Mouse (Mus musculus): Measurements from ENCODE around the gene Slc25a33. TPM values are rescaled to one million over a fixed set of nuclear protein-coding genes. Genes with fewer than 3 reads are reported as not detected.

Gene Slc25a33
- polyA plus RNA-seq, 1 experiment from 2014 or later = 21.8 TPM

- Histone ChIP-seq H3K4me1 (peaks cover 9% of the 10 kb centered on the region), H3K27me3 (0 out of 2 replicates have a peak, but pooled peaks cover 3% of the 10 kb centered on the region), H3K9ac (replicated peaks) (no peak overlapping the region), H3K9me3 (no peaks in the 10 kb centered on the region), H3K27ac (replicated peaks) (no peak overlapping the region), H3K36me3 (no peaks in the 10 kb centered on the region), H3K4me2 (replicated peaks) (no peak overlapping the region), H3K4me3 (no peak overlapping the region)
- WGBS = 65% methylated on average over 4 of the region's 4 CpGs
- no peak for ATAC-seq (replicated peaks)
Measured at GRCm38 (mm10) chr4:149699953-149700352, 74.1 kb downstream of the Slc25a33 start.

DNA sequence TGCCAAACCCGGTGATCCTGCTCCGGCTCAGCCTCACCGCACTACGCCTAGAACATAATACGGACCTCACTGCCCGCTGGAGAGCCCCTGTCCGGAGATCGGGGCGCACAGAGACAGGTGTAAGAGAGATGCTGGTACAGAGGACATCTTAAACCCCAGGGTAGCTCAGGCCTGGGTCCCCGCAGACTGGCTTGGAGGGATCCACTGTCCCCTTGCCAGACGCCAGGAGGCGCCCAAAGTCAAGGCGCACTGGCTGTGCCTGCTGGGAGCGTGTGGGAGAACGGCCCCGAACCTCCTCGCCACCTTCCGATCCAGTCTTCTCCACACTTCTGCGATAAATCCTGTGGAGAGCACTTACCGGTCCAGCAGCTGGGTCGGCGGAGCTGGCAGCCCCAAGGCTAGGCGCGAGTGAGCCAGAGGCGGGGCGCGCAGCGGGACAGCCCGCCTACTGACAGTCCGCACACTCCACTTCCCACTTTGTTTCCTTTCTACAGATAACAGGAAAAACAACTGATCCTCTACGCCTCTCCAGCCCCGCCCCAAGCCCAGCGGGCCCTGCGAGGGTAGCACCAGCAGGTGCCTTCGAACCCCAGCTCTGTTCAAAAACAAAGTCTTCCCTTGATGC lies 75.8 kb downstream of the Slc25a33 start:
- H3K9me3 ChIP-seq = no peaks in the 10 kb centered on the region
- 0 out of 2 replicates have a peak, but pooled peaks cover 3% of the 10 kb centered on the region for H3K27me3 ChIP-seq
- peak overlapping the region; percentile 57 for H3K9ac ChIP-seq (replicated peaks)
- peak overlapping the region; percentile 87 for H3K4me2 ChIP-seq (replicated peaks)
- no peak overlapping the region for H3K27ac ChIP-seq (replicated peaks)
- WGBS = 1% methylated on average over 35 of the region's 35 CpGs
- H3K4me3 ChIP-seq = peak overlapping the region; percentile 48
- H3K4me1 ChIP-seq = peaks cover 9% of the 10 kb centered on the region
- peak; percentile 67; the same call in 1 of the 2 replicates for ATAC-seq (replicated peaks)
- H3K36me3 ChIP-seq = no peaks in the 10 kb centered on the region

GRCm38 (mm10) chr4:149697506-149698196 lies 76.4 kb downstream of the Slc25a33 start:
- peak; percentile 46; the same call in 1 of the 2 replicates for ATAC-seq (replicated peaks)
- Histone ChIP-seq H3K27me3 (0 out of 2 replicates have a peak, but pooled peaks cover 3% of the 10 kb centered on the region), H3K4me1 (peaks cover 9% of the 10 kb centered on the region), H3K27ac (replicated peaks) (no peak overlapping the region), H3K4me2 (replicated peaks) (peak overlapping the region; percentile 87), H3K9ac (replicated peaks) (peak overlapping the region; percentile 57), H3K9me3 (no peaks in the 10 kb centered on the region), H3K4me3 (peak overlapping the region; percentile 48), H3K36me3 (no peaks in the 10 kb centered on the region)
- 32% methylated on average over 15 of the region's 15 CpGs for WGBS

DNA sequence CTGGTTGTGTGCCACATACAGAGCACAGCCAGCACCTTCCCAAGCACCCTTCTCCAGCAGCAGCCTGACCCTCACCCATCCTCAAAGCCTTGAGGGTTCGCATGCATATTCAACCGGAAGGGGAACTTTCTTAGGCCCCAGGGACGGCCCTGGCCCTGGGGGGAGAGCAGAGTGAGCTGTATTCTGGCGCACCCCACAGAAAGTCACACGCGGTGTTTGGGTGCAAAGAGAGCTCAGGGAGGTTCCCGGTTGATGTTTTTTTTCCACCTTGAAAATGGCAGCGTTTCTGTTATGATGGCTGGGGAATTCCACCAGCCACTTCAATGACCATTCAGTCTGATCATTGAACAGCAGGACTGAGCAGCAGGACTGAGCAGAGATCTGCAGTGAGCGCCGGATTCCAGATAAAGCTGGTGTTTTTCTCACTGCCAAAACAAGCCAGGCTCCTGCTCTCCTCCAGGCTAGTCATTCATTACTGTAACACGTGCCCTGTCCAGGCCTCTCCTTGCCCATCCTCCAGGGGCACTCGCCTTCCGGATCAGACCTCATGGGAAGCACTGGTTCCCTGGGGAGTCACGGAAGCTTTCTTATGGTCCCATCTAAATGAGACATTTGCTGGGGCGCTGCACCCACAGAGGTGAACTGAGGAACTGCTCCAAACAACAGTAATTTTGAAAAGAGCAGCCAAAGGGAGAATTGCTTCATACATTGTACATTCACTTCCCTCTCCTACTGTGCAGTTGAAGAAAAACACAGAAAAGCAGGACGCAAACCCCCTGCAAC lies 77.7 kb downstream of the Slc25a33 start:
- H3K27me3 ChIP-seq = 0 out of 2 replicates have a peak, but pooled peaks cover 3% of the 10 kb centered on the region
- H3K9ac ChIP-seq (replicated peaks) = no peak overlapping the region
- no peak overlapping the region for H3K4me3 ChIP-seq
- H3K9me3 ChIP-seq = no peaks in the 10 kb centered on the region
- H3K27ac ChIP-seq (replicated peaks) = no peak overlapping the region
- H3K4me2 ChIP-seq (replicated peaks) = no peak overlapping the region
- peaks cover 9% of the 10 kb centered on the region for H3K4me1 ChIP-seq
- no peak for ATAC-seq (replicated peaks)
- no peaks in the 10 kb centered on the region for H3K36me3 ChIP-seq
- WGBS = 35% methylated on average over 16 of the region's 16 CpGs

Small RNAs within 50 kb of the gene (microRNA-seq; reads per million reads assigned to microRNA genes)
- not detected for gene Gm47301

Other genes starting within 250 kb of the Slc25a33 start
- 107 and 111 TPM in 2 replicates for gene Clstn1, start 187.8 kb downstream of the Slc25a33 start, polyA plus RNA-seq (2015; fragmentation: Nextera tagmentation; extraction: Ambion mirVana)
- 16.5 and 18.2 TPM in 2 replicates for gene Pik3cd, start 71.7 kb downstream of the Slc25a33 start, polyA plus RNA-seq (2015; fragmentation: Nextera tagmentation; extraction: Ambion mirVana)
- gene Tmem201, start 36.2 kb downstream of the Slc25a33 start, polyA plus RNA-seq (2015; fragmentation: Nextera tagmentation; extraction: Ambion mirVana) = 39.8 and 40.8 TPM in 2 replicates
- gene Spsb1, start 180.8 kb upstream of the Slc25a33 start, polyA plus RNA-seq (2015; fragmentation: Nextera tagmentation; extraction: Ambion mirVana) = 6.0 and 6.8 TPM in 2 replicates
- 1.2 and 1.5 TPM in 2 replicates for gene H6pd, start 234.7 kb upstream of the Slc25a33 start, polyA plus RNA-seq (2015; fragmentation: Nextera tagmentation; extraction: Ambion mirVana)